Mouse (Mus musculus) embryo, embryonic 10 days (tissue): ENCODE results near the gene Spint2.
A peak's percentile ranks its signal among the peaks of the same experiment; 100 is the strongest.
"Not testable (repeated sequence)": the region's sequence is repeated elsewhere in the genome, so short reads cannot be mapped to it uniquely, and the experiment has no call there.

Source experiments
- DNase-seq: peaks from one replicate; pipeline ENCODE4 v3.0.0-alpha.2; 2015; ENCODE audit warnings: low spot score

The Spint2 gene

DNA sequence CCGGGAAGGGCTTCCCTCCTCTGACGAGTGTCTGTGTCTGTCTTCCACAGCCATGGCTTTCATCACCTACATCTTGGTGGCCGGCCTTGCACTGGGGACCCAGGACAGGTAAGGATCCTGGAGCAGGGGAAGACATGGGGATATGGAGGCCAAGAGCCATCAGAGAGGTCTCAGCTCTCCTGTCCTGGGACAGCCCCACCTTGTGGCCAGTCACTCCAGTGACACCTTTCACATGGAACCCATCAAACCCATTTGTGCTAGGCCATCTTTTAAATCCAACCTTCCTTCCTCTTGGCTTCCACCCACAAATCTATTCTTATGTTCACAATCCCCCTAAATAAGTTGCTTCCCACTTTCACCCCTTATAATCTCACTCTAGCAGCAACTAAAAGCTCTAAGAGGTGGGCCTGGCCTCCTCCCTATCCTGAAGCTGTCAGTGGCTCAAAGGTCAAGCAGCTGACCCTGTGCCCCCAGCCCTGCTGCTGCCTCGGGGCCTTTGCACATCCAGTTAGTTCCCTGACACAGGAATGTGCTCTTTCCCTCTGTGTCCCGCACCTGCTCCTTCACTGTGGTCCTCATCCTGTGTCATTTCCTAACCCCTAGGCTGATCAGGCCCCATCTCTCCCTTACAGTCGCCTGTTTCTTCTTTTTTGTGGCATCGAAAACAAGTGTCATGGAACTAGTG lies 36.8 kb downstream of the Spint2 start:
- peak; percentile 31 for DNase-seq

DNA sequence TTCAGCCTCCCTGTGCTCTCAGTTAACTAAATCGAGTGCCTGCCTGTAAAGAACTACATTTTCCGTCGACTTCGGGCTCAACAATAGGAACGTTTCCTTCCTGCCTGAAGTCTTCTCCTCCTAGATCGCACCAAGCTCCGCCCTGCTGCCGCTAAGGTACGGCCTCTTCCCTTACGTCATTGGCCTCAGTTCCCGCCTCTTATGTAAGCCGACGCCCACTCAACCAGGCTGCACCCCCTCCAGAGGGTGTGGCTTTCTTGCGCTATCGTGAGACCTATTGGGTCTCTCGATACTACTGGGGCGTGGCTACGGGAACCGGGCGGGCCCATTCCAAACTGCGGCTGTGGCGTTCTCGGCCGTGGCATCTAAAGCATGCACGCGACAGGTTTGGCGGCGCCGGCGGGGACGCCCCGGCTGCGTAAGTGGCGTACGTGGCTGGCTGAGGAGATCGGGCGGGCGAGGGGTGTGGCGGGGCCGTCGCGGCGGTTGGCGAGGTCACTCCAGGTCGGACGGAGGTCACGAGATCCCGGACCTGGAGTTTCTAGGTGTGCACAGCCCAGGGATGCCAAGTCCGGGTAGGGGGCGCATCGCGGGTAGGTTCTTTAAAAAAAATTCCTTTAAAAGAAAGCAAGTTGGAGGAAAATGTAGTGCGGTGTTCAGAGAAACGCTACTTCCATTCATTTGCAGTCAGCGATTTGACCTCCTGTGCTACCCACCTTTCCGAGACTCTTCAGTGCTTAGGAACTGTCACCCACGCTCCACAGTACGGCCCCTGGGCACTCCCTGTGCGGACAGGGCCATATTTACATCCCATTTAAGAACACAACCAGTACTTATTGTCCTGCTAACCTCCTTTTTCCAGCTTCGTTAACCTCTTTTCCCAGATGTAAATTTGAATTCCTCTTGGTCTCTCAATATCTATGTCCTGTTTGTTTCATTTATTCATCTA lies 43.4 kb downstream of the Spint2 start, which contains the start of gene Yif1b:
Gene Yif1b, plus strand, starts transcription at position 311 of the 949 bp plus-strand sequence.
- peak; percentile 100 for DNase-seq

GRCm38 (mm10) chr7:29237596-29237995 lies 44.1 kb downstream of the Spint2 start:
- DNase-seq, result not testable (repeated sequence)

- DNase-seq, result no peak
Observed at GRCm38 (mm10) chr7:29236593-29236992, 45.1 kb downstream of the Spint2 start.

DNA sequence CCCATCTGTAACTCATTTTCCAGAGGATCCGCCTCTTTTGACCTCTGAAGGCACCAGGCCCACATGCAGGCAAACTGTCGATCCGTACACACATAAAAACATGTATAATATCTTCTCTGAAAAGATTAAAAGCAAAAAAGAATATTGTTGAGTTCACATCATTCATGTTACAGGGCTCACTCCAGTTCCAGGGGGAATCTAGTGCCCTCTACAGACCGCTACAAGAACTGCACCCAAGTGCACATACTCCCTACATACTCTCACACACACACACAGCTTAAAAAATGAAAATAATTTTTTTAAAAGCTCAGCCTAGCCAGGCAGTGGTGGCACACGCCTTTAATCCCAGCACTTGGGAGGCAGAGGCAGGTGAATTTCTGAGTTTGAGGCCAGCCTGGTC lies 47.1 kb downstream of the Spint2 start:
- DNase-seq, result no peak

- DNase-seq, result no peak
Observed at GRCm38 (mm10) chr7:29233745-29234144, 48.0 kb downstream of the Spint2 start.

GRCm38 (mm10) chr7:29232247-29233013 lies 49.3 kb downstream of the Spint2 start, which contains the start of gene Kcnk6:
Kcnk6 (minus strand) TSS chr7:29232515.
- DNase-seq, result no peak

GRCm38 (mm10) chr7:29231517-29231916 lies 50.2 kb downstream of the Spint2 start:
- no peak for DNase-seq

GRCm38 (mm10) chr7:29230560-29230959 lies 51.2 kb downstream of the Spint2 start:
- no peak for DNase-seq

DNA sequence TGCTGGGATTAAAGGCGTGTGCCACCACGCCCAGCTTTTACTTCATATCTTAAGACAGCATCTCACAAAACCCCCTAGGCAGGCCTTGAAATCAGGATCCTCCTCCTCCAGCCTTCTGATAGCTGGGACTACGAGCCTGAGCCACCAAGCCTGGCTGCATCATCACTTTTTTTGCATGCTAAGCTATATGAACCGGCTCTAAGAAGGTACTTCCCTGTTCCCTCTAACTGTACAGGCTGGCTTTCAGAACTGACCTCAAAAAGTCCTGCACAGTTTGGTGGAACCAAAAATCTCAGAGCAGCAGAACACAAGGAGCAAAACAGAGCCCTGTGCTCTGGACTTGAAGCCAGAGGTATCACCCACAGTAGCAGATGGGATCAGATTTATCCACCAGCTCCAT lies 53.5 kb downstream of the Spint2 start:
- DNase-seq, result no peak

- DNase-seq, result no peak
Observed at GRCm38 (mm10) chr7:29225520-29225919, 56.2 kb downstream of the Spint2 start.

GRCm38 (mm10) chr7:29224756-29225394 lies 56.8 kb downstream of the Spint2 start:
- peak; percentile 80 for DNase-seq

DNA sequence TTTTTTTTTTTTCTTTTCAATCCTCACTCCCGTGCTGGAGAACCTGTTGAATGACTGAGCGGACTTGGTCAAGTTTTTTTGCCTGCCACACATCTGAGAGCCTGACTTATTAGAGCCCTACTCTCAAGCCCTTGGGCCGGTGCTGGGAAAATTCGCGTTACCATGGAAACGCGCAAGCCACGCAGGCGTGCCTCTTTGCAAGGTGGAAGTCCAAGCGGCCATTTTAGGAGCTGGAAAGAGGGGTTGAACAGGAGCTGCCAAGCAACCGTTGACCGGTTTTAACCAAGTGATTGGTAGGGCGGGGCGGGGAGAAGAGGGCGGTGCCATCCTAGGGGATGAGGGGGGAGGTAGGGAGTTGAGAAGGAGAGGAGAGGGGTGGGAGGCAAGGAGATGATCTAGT lies 66.9 kb downstream of the Spint2 start:
- DNase-seq, result no peak

DNA sequence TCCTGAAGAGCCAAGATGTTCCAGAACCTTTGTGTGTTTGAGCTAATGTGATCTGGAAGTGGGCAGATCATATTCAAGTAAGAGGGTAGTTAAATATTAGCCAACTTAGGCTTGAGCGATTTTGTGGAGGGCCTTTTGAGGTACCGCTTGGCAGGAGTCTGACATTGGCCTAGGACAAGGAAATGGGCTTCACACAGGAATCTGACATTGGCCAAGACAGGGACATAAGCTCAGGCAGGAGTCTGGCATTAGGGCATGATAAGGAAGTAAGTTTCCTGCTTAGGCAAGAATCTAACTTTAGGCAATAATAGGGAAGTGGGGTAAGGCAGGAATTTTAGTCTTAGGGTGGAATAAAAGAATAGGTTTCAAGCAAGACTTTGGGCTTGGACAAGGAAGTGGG lies 67.5 kb downstream of the Spint2 start:
- DNase-seq, result no peak

DNA sequence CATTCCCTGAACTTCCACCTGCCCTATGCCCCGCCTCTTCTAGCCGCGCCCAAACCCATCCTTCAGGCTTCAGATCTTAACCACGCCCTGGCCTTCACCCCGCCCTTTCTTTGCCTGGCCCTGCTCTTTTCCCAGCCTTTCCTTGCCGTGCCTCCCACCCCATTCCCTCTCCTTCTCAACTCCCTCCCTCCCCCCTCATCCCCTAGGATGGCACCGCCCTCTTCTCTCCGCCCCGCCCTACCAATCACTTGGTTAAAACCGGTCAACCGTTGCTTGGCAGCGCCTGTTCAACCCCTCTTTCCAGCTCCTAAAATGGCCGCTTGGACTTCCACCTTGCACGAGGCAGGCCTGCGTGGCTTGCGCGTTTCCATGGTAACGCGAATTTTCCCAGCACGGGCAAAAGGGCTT lies 68.0 kb downstream of the Spint2 start, which contains the start of gene Catsperg1:
Gene Catsperg1, minus strand, starts transcription at position 361 of the 408 bp plus-strand sequence.
- DNase-seq, result peak; percentile 84

DNA sequence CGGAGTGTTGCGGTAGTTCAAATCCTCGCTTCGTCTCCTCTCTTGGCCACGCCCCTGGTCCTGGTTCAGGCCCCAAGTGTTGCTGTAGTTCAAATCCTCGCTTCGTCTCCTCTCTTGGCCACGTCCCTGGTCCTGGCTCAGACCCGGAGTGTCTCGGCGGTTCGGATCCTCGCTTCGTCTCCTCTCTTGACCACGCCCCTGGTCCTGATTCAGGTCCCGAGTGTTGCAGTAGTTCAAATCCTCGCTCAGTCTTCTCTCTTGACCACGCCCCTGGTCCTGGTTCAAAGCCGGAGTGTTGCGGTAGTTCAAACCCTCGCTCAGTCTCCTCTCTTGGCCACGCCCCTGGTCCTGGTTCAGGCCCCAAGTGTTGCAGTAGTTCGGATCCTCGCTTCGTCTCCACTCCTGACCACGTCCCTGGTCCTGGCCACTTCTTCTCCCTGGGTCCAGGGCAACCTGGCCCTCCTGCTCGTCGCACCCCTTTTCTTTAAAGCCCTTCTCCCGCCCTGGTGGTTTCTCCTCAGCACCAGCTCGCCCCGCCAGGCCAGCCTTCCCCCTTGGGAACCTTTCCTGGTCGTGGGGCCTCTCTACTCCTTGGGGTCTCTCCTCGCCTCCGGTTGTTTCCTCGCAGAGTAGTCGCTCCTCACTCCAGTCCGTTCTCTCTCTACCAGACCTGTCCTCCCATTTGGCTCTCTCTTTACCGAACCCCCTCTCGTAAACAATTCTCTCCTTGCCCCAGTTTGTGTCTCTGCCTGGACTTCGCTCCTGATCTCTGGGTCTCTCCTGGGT lies 68.7 kb downstream of the Spint2 start:
- not testable (repeated sequence) for DNase-seq

- DNase-seq, result peak; percentile 48
Observed at GRCm38 (mm10) chr7:29212199-29212765, 69.4 kb downstream of the Spint2 start.

DNA sequence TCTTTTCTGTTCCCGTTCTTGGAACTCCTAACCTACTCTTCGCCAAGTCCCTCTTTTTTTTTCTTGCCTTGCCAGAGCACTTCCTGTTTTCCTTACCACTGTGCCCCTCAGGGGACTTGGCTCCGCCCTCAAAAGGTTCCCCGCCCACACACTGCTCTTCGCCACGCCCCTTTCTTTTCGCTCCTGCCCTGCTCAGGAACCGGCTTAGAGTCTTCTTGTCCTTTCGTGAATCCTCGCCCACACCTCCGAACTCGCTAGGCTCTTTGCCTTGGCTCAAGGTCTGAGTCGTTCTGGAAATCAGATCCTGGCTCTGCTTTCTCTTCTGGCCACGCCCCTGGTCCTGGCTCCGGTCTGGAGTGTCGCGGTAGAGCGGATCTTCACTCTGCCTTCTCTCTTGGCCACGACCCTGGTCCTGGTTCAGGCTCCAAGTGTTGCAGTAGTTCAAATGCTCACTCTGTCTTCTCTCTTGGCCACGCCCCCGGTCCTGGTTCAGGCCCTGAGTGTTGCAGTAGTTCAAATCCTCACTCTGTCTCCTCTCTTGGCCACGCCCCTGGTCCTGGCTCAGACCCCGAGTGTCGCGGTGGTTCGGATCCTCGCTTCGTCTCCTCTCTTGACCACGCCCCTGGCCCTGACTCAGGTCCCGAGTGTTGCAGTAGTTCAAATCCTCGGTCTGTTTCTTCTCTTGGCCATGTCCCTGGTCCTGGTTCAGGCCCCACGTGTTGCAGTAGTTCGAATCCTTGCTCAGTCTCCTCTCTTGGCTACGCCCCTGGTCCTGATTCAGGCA lies 70.1 kb downstream of the Spint2 start:
- peak; percentile 88 for DNase-seq

GRCm38 (mm10) chr7:29211013-29211412 lies 70.7 kb downstream of the Spint2 start:
- not testable (repeated sequence) for DNase-seq
